Mouse (Mus musculus) Patski (cell line): Measurements from ENCODE around the gene Wscd2. TPM values are rescaled to one million over a fixed set of nuclear protein-coding genes. Genes with fewer than 3 reads are reported as not detected.

Experiments used
- ATAC-seq: fragments of 100-300 bp; one replicate; pipeline ENCODE4 v1.8.0; 2021
- CTCF ChIA-PET: fragments of 350-600 bp; sonication (Branson Sonifier 250); formaldehyde crosslinking; loops from one replicate; lab custom pipeline; 2022; ENCODE audit warnings: inconsistent platforms; lab: Charles Lee
- POLR2A ChIA-PET: fragments of 350-600 bp; sonication (Branson Sonifier 250); formaldehyde crosslinking; loops from one replicate; lab custom pipeline; 2022; ENCODE audit warnings: antibody characterized with exemption, inconsistent platforms; lab: Charles Lee
- DNase-seq: peaks from one replicate; pipeline ENCODE4 v3.0.0-alpha.2; 2011; ENCODE audit warnings: low read depth, low spot score
- H3K27me3 ChIP-seq: fragments of 371-371 bp; one replicate; pipeline ENCODE4 v1.5.1; 2021
- CTCF ChIP-seq: fragments of 100-300 bp; IDR thresholded peaks from one replicate; pipeline ENCODE4 v1.5.1; 2021
- in situ Hi-C: fragments of 300-500 bp; cut with MboI; formaldehyde crosslinking; loops from 3 replicates; pipeline ENCODE4 v1.11.1; 2018; ENCODE audit warnings: low pct_unique_long_range_greater_than_20kb, mixed read lengths
- polyA plus RNA-seq: library from polyadenylated mRNA; unstranded; gene quantifications from one replicate; pipeline ENCODE4 v1.2.3, GENCODE M21; 2021

Wscd2 gene
- polyA plus RNA-seq, 1 experiment from 2014 or later, result 0.28 TPM

DNA sequence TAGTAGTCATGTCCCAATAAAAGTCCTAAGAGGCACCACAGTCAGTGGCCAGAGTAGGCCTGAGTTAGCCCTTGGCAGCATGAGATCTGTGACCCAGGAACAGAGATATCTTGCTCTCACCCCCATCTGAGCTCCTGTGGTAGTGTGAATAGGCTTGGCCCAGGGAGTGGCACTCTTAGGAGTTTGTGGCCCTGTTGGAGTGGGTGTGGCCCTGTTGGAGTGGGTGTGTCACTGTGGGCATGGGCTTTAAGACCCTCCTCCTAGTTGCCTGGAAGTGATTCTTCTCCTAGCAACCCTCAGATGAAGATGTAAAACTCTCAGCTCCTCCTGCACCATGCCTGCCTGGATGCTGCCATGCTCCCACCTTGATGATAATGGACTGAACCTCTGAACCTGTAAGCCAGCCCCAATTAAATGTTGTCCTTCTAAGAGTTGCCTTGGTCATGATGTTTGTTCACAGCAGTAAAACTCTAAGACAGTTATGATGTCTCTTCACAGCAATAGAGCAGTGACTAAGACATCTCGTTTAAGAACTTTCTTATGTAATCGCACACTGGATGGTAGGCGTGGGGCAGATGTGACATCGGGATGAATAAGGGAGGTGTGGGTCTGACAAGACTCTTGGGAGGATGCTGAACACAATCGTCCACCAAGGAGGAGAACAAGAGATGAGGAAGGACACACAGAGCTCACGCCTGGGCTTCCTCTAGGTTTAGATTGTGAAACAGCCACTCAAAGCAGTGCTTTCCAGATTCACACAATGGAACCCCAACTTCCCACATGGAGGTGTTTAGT, 104.0 kb downstream of the Wscd2 start:
- no peaks in the 10 kb centered on the region for H3K27me3 ChIP-seq
- ChIA-PET POLR2A (no interaction called here), CTCF (no interaction called here)
- in situ Hi-C loops, result loop anchor here (25.0 kb wide), 1 partner anchor 232 kb away; the partner anchor contains the start of gene Aym1
- ATAC-seq (no peak), DNase-seq (no peak)
- TF ChIP-seq CTCF, result no peak

DNA sequence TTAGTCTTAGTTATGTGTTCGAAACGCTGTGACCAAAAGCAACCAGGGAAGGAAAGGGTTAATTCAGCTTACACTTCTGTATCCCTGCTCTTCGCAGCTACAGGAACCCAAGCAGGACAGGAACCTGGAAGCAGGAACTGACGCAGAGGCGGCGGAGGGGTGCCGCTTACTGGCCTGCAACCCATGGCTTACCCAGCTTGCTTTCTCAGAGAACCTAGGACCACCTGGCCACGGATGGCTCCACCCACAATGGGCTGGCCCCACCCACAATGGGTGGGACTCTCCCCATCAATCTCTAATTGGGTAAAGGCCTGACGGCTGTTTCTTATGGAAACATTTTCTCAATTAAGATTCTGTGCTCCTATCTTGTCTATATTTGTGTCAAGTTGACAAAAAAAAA, 106.1 kb downstream of the Wscd2 start:
- ChIA-PET POLR2A (no interaction called here), CTCF (no interaction called here)
- ATAC-seq (no peak), DNase-seq (no peak)
- TF ChIP-seq CTCF, result no peak
- in situ Hi-C loops, result loop anchor here (25.0 kb wide), 1 partner anchor 234 kb away; the partner anchor contains the start of gene Aym1
- no peaks in the 10 kb centered on the region for H3K27me3 ChIP-seq

DNA sequence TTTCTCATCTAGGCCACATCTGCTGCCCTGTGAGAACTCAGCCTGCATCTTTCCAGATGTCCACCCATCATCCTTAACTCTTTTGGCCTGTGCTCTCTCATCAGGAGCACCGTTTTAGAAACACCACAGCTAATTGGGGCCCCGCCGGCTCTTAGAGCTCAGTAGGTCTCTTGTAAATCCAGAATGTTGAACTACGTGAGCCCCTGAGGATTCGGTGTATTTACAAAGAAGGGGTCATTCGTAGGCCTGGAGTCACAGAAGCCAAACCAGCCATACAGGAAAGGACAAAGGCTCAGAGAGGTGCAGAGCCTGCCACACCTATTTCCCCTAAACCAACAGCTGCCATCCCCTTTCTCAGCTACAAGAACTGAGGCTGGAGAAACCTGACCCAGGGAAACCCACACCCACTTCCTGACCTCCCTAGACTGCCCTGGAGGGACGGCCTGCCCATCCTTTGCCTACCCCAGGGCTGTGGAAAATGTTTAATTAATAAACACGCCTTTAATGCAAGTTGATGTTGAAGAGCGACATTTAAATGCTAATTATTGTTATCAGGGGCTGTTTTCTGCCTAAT, 106.7 kb downstream of the Wscd2 start:
- DNase-seq (no peak), ATAC-seq (no peak)
- no peak for TF ChIP-seq CTCF
- POLR2A ChIA-PET, result no interaction called here
- in situ Hi-C loops, result loop anchor here (25.0 kb wide), 1 partner anchor 235 kb away; the partner anchor contains the start of gene Aym1
- H3K27me3 ChIP-seq, result no peaks in the 10 kb centered on the region
- CTCF ChIA-PET, result no interaction called here

DNA sequence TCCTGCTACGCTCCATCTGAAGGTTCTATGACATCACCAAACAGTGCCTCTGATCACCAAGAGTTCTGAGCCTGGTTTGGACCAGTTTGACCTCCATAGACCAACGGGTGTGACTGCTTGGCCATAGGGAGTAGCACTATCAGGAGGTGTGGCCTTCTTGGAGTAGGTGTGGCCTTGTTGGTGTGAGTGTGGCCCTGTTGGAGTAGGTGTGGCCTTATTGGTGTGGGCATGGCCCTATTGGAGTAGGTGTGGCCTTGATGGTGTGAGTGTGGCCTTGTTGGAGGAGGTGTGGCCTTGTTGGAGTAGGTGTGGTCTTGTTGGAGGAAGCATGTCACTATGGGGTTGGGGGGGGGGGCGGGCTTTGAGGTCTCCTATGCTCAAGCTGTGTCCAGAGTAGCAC, 110.0 kb downstream of the Wscd2 start:
- CTCF ChIA-PET, result interaction anchor here (1.8 kb wide), 1 partner anchor 9 kb away, joined by 5 read pairs; no protein-coding TSS in a partner anchor
- in situ Hi-C loops, result no loop called here
- no peaks in the 10 kb centered on the region for H3K27me3 ChIP-seq
- TF ChIP-seq CTCF, result no peak
- POLR2A ChIA-PET, result no interaction called here
- no peak for ATAC-seq
- no peak for DNase-seq

DNA sequence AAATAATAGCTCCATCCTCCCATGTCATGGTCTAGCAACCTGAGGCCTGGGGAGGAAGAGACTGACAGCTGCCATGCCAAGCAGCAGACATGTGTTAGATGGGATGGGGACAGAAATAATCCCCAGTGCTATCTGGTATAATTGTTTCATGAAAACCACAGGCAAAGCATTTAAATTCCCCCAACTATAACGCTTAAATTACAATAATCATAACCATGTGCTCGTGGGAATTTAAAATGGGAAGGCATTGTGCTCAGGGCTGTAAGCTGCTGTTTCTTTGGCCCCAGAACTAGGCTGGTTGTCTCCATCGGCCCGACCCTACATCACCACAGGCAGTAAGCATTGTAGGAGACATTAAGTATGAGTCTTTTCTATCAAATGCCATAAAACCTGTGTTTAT, 110.7 kb downstream of the Wscd2 start:
- DNase-seq (no peak), ATAC-seq (no peak)
- in situ Hi-C loops, result no loop called here
- ChIA-PET POLR2A (no interaction called here), CTCF (interaction anchor here (1.8 kb wide), 1 partner anchor 10 kb away, joined by 5 read pairs; no protein-coding TSS in a partner anchor)
- no peaks in the 10 kb centered on the region for H3K27me3 ChIP-seq
- no peak for TF ChIP-seq CTCF

DNA sequence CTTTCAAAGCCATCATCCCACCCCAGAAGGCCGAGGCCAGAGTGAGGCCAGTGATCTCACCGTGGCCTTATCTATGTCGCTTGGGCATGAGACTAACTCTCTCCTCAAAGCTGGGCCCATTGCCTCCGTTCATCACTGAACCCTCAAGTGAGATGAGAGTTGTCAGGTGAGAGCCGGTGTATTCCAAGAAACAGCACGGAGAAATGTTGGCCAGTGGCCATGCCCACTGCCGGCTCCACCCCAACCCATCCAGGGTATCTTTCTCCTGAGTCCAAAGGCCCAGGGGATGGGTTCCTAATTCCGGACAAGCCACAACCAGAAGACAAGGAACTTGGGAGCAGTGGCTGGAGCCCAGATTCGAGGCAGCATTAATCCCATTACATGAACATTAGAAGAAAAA, 113.3 kb downstream of the Wscd2 start:
- DNase-seq (no peak), ATAC-seq (no peak)
- POLR2A ChIA-PET, result no interaction called here
- no peaks in the 10 kb centered on the region for H3K27me3 ChIP-seq
- in situ Hi-C loops, result no loop called here
- CTCF ChIA-PET, result no interaction called here
- no peak for TF ChIP-seq CTCF

DNA sequence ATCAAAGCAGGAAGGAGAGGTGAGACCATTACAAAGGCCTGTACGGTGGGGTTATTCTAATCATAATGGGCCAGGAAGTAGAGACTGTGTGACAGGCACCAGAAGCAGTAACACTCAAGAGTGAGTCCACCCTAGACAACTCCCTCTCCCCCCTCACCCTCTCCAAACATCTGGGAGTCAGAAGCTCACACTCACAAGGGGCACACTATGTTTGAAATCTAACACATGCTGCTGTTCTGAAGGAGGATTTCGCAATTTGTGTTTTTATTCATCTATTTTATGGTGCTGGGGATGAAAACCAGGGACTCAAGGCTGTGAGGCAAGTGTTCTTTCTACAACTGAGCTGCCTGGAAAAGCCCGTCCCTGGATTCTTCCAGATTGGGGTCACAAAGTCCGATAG, 114.6 kb downstream of the Wscd2 start:
- POLR2A ChIA-PET, result no interaction called here
- no peak for ATAC-seq
- CTCF ChIA-PET, result no interaction called here
- DNase-seq, result no peak
- no peak for TF ChIP-seq CTCF
- in situ Hi-C loops, result no loop called here
- H3K27me3 ChIP-seq, result no peaks in the 10 kb centered on the region

DNA sequence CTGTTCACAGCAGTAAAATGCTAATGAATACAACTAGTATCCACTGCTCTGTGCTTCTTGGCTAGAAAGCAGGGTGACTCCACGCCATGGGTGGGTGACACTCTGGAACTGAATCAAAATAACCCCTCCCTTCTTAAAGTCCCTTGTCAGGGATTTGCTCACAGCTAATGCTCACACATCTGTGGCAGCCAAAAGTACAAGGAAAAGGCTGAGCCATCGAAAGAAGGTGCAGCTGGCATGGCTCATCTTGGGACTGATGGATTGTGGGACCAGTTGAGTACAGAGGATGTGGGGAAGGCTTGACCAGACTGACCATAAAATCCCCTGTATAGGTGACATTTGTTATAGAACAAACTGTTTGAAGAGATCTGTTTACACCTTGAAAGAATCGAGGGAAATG, 116.0 kb downstream of the Wscd2 start:
- ChIA-PET CTCF (no interaction called here), POLR2A (no interaction called here)
- in situ Hi-C loops, result no loop called here
- DNase-seq (no peak), ATAC-seq (no peak)
- TF ChIP-seq CTCF, result no peak
- H3K27me3 ChIP-seq, result no peaks in the 10 kb centered on the region

DNA sequence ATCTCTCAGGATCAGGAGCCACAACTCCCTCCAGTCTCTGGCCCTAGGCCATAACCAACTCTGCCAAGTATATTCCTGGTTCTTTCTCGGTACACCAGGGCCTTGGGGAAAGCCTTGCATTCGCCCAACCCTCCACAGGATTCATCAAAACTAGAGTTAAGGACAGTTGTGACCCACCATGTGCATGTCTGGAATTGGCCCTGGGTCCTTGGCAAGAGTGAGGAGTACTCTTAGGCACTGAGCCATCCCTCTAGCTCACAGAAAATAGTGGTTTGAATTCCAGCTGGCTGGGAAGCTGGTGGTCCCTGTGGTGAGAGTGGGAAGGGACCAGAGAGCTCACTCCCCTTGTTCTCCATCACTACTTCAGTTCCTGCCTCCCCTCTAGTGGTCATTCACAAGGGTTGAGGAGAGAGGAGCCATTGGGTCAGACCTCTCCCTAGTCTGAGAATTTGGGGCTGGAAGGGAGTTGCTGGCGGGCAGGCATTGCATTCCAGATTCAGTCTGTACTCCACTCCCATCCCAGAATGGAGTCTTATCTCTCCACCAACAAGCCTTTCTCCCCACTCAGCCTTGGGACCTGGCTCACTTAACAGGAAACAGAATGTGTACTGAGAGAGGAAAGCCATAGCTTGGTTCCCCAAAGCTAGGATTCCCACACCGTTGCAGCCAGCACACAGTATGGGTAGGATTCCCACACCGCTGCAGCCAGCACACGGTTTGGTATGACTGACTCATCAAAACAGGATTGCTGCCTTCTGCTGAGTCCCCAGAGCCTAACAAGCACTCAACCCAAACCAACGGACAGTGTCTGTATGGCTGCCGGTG, 117.0 kb downstream of the Wscd2 start:
- in situ Hi-C loops, result no loop called here
- CTCF ChIA-PET, result no interaction called here
- DNase-seq (no peak), ATAC-seq (no peak)
- TF ChIP-seq CTCF, result no peak
- POLR2A ChIA-PET, result no interaction called here
- no peaks in the 10 kb centered on the region for H3K27me3 ChIP-seq

DNA sequence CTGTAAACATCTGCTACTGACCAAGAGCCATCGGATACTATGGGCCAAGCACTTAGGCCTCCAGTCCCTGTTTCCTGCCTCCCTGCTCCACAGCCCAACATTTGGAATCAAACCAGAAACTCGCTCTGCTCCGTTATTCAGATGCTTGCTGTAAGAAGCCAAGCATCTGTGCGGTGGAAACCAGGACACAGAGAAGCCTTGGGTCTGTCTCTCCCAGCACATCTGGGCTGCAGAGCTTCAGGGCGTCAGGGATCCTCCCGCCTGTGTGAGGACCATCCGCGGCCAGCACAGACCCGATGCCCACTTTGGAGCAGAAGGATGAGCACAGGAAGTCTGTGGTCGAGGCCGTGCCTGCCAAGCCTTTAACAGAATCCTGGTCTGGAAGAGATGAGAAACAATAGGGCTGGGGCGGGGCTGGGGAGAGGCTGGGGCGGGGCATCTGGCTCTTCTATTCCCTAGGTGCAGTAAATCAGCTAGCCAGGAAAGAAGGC, 117.9 kb downstream of the Wscd2 start:
- in situ Hi-C loops, result no loop called here

More for the DNA sequence above, 117.9 kb downstream of the Wscd2 start:
- TF ChIP-seq CTCF, result no peak
- CTCF ChIA-PET, result no interaction called here
- DNase-seq (no peak), ATAC-seq (no peak)
- POLR2A ChIA-PET, result no interaction called here
- H3K27me3 ChIP-seq, result no peaks in the 10 kb centered on the region
